Comparison of ENCODE assay signal across 8 mouse cellular contexts in genomic region chr11:55033040-55033660, GRCm38 (mm10). TPM values are rescaled to one million over a fixed set of nuclear protein-coding genes. Genes with fewer than 3 reads are reported as not detected.
DNase-seq lines count a peak whose midpoint lies in the region; ATAC-seq and TF ChIP-seq lines count a peak whose summit lies in the region.

Anxa6 (minus strand) TSS chr11:55033445.

- no peak for TF ChIP-seq CTCF in MEL (IDR thresholded peaks at IDR 0.05 in 2 of 3, conservative IDR thresholded peaks at IDR 0.05 in 1 of 3; ENCODE audit: control insufficient read depth in 1 of 3, insufficient read depth in 1 of 3, low read depth in 2 of 3, low read length in 3 of 3, poor library complexity in 1 of 3, severe bottlenecking in 1 of 3)
- TF ChIP-seq CTCF in layer of hippocampus, adult 2 months (conservative IDR thresholded peaks at IDR 0.05) = 0 out of 2 replicates have a peak, but pooled peaks have one; percentile 6
- no peak for TF ChIP-seq CTCF in lung, postnatal 0 days (IDR thresholded peaks at IDR 0.05)

- no peak for TF ChIP-seq RAD21 in MEL (IDR thresholded peaks at IDR 0.05; ENCODE audit: low read depth, low read length)

- intact Hi-C loops in heart, postnatal 25 days (cut with DNase I) = no loop called here

- WGBS in forebrain, embryonic 15.5 days = under 1% methylated on average over 41 of the region's 41 CpGs
- 0% methylated on average over 36 of the region's 41 CpGs for WGBS in lung, postnatal 0 days

- peak; percentile 62 to 76 for TF ChIP-seq POLR2A in MEL (IDR thresholded peaks at IDR 0.05; ENCODE audit: control insufficient read depth in 1 of 2, insufficient read depth in 1 of 2, low read depth in 1 of 2, low read length in 2 of 2, poor library complexity in 1 of 2)

- H3K79me2 ChIP-seq in MEL (ENCODE audit: control insufficient read depth, insufficient read depth, low read length, poor library complexity) = no peaks in the 10 kb centered on the region; the same call in 1 of the 2 replicates

- TF ChIP-seq EP300 in MEL (IDR thresholded peaks at IDR 0.05; ENCODE audit: low read depth in 1 of 2, low read length in 2 of 2) = peak in 1 of 2 experiments; percentile 29; a peak in 1 of 4 replicates
- TF ChIP-seq EP300 in lung, postnatal 0 days (IDR thresholded peaks at IDR 0.05) = no peak

- peak within 1 kb of the TSS; percentile 68 to 76 for H3K4me3 ChIP-seq in MEL (ENCODE audit: control insufficient read depth in 1 of 2, insufficient read depth in 1 of 2, low read depth in 2 of 2, low read length in 2 of 2)
- H3K4me3 ChIP-seq in forebrain, embryonic 15.5 days = peak within 1 kb of the TSS; percentile 61
- H3K4me3 ChIP-seq in layer of hippocampus, adult 2 months = peak within 1 kb of the TSS; percentile 98
- peak within 1 kb of the TSS; percentile 66 for H3K4me3 ChIP-seq in lung, postnatal 0 days (ENCODE audit: low read depth, low read length)

- peak; percentile 94 for ATAC-seq in forebrain, embryonic 15.5 days (replicated peaks)
- ATAC-seq in lung, postnatal 0 days = peak; percentile 96

- H3K9ac ChIP-seq in MEL (ENCODE audit: control insufficient read depth, low read depth, low read length, poor library complexity, severe bottlenecking) = peak within 1 kb of the TSS; percentile 72
- H3K9ac ChIP-seq in forebrain, embryonic 15.5 days (replicated peaks) = peak within 1 kb of the TSS; percentile 63
- peak within 1 kb of the TSS; percentile 74 for H3K9ac ChIP-seq in lung, postnatal 0 days (replicated peaks; ENCODE audit: low read depth)

- H3K36me3 ChIP-seq in MEL (ENCODE audit: control insufficient read depth in 1 of 2, insufficient read depth in 2 of 2, low read length in 2 of 2) = peaks cover 0 to 23% of the 10 kb centered on the region in 2 experiments; a peak in 2 of 4 replicates
- H3K36me3 ChIP-seq in forebrain, embryonic 15.5 days = no peaks in the 10 kb centered on the region
- no peaks in the 10 kb centered on the region for H3K36me3 ChIP-seq in lung, postnatal 0 days (ENCODE audit: insufficient read depth, low read length)

- no peak within 1 kb of the TSS for H3K27ac ChIP-seq in MEL (ENCODE audit: control insufficient read depth, low read depth, low read length)
- H3K27ac ChIP-seq in forebrain, embryonic 15.5 days (replicated peaks) = 0 out of 2 replicates have a peak within 1 kb of the TSS, but pooled peaks have one; percentile 28
- H3K27ac ChIP-seq in layer of hippocampus, adult 2 months = peak within 1 kb of the TSS; percentile 92
- peak within 1 kb of the TSS; percentile 72 for H3K27ac ChIP-seq in lung, postnatal 0 days (ENCODE audit: low read length)

- H3K4me2 ChIP-seq in forebrain, embryonic 15.5 days (replicated peaks) = peak within 1 kb of the TSS; percentile 98
- peak within 1 kb of the TSS; percentile 93 for H3K4me2 ChIP-seq in lung, postnatal 0 days (replicated peaks; ENCODE audit: low read depth, low read length)

- DNase-seq in MEL (ENCODE audit: low read depth, low spot score) = peak; percentile 93
- peak; percentile 84 for DNase-seq in cerebellum, adult 11-12 months
- DNase-seq in heart, postnatal 25 days (ENCODE audit: low spot score) = peak; percentile 82
- peak; percentile 79 to 81 for DNase-seq in layer of hippocampus, adult 2 months (ENCODE audit: low spot score in 2 of 2)
- peak; percentile 91 for DNase-seq in lung, postnatal 0 days (ENCODE audit: low spot score)
- peak; percentile 75 for DNase-seq in ovary, postnatal 10 days (ENCODE audit: low spot score)
- peak; percentile 84 for DNase-seq in thymus, postnatal 0 days (ENCODE audit: low spot score)

- peaks cover 8 to 18% of the 10 kb centered on the region in 2 experiments; a peak in 3 of 4 replicates for H3K4me1 ChIP-seq in MEL (ENCODE audit: control insufficient read depth in 1 of 2, insufficient read depth in 2 of 2, low read length in 2 of 2)
- H3K4me1 ChIP-seq in forebrain, embryonic 15.5 days = peaks cover 26% of the 10 kb centered on the region
- H3K4me1 ChIP-seq in lung, postnatal 0 days (ENCODE audit: insufficient read depth, low read depth, low read length) = peaks cover 24% of the 10 kb centered on the region

- H3K9me3 ChIP-seq in MEL (replicated peaks; ENCODE audit: insufficient read depth, low read length) = no peaks in the 10 kb centered on the region
- H3K9me3 ChIP-seq in forebrain, embryonic 15.5 days = no peaks in the 10 kb centered on the region
- no peaks in the 10 kb centered on the region for H3K9me3 ChIP-seq in lung, postnatal 0 days (ENCODE audit: low read length)

- no peaks in the 10 kb centered on the region; a peak in 2 of 4 replicates for H3K27me3 ChIP-seq in MEL (ENCODE audit: control insufficient read depth in 1 of 2, insufficient read depth in 2 of 2, low read length in 2 of 2)
- H3K27me3 ChIP-seq in forebrain, embryonic 15.5 days = no peaks in the 10 kb centered on the region
- no peaks in the 10 kb centered on the region for H3K27me3 ChIP-seq in lung, postnatal 0 days (replicated peaks; ENCODE audit: insufficient read depth, low read length)

TF ChIP-seq in MEL, 35 proteins besides CTCF, POLR2A, EP300 and RAD21:
- TF ChIP-seq ZNF384 (IDR thresholded peaks at IDR 0.05; ENCODE audit: low read depth, low read length) (0 out of 2 replicates have a peak, but pooled peaks have one; percentile 32), MEF2A (IDR thresholded peaks at IDR 0.05; ENCODE audit: extremely low read depth, insufficient replicate concordance, low read depth, low read length, poor library complexity, severe bottlenecking) (no peak), POLR2AphosphoS2 (IDR thresholded peaks at IDR 0.05; ENCODE audit: low read length) (no peak), GATA1 (IDR thresholded peaks at IDR 0.05; ENCODE audit: low read depth, low read length) (no peak), ZKSCAN1 (IDR thresholded peaks at IDR 0.05; ENCODE audit: low read depth, low read length) (no peak), HCFC1 (IDR thresholded peaks at IDR 0.05; ENCODE audit: low read depth, low read length) (peak; percentile 60), MAX (IDR thresholded peaks at IDR 0.05; ENCODE audit: low read length) (peak; percentile 95), UBTF (IDR thresholded peaks at IDR 0.05; ENCODE audit: borderline replicate concordance, insufficient read depth, low read depth, low read length) (0 out of 2 replicates have a peak, but pooled peaks have one; percentile 55), GABPA (IDR thresholded peaks at IDR 0.05; ENCODE audit: low read depth, low read length) (no peak; the same call in 1 of the 2 replicates), ZMIZ1 (IDR thresholded peaks at IDR 0.05; ENCODE audit: low read depth, low read length) (peak; percentile 31; the same call in 1 of the 2 replicates), MXI1 (IDR thresholded peaks at IDR 0.05; ENCODE audit: low read depth, low read length) (peak; percentile 71), RCOR1 (IDR thresholded peaks at IDR 0.05; ENCODE audit: low read depth, low read length) (no peak), SIN3A (IDR thresholded peaks at IDR 0.05; ENCODE audit: low read length) (peak; percentile 37; the same call in 1 of the 2 replicates), NELFE (IDR thresholded peaks at IDR 0.05; ENCODE audit: low read depth, low read length) (peak; percentile 57), CHD1 (IDR thresholded peaks at IDR 0.05; ENCODE audit: low read depth, low read length) (no peak), USF2 (IDR thresholded peaks at IDR 0.05; ENCODE audit: borderline replicate concordance in 1 of 2, insufficient read depth in 1 of 2, low read depth in 1 of 2, low read length in 2 of 2) (peak; percentile 79 to 97), ZC3H11A (IDR thresholded peaks at IDR 0.05; ENCODE audit: low read depth, low read length) (no peak), ELF1 (IDR thresholded peaks at IDR 0.05; ENCODE audit: low read depth, low read length) (0 out of 2 replicates have a peak, but pooled peaks have one; percentile 6), ETS1 (IDR thresholded peaks at IDR 0.05; ENCODE audit: low read depth, low read length) (no peak), MAZ (IDR thresholded peaks at IDR 0.05; ENCODE audit: low read depth, low read length) (no peak), NRF1 (IDR thresholded peaks at IDR 0.05; ENCODE audit: insufficient read depth, low read depth, low read length, poor library complexity, severe bottlenecking) (peak; percentile 52; the same call in 1 of the 2 replicates), TCF12 (IDR thresholded peaks at IDR 0.05; ENCODE audit: low read depth, low read length) (peak; percentile 29; the same call in 1 of the 2 replicates), TBP (IDR thresholded peaks at IDR 0.05; ENCODE audit: low read depth, low read length) (0 out of 2 replicates have a peak, but pooled peaks have one; percentile 17), MAFK (IDR thresholded peaks at IDR 0.05; ENCODE audit: borderline replicate concordance, low read depth, low read length) (no peak), MYB (IDR thresholded peaks at IDR 0.05; ENCODE audit: low read depth, low read length) (no peak), E2F4 (IDR thresholded peaks at IDR 0.05; ENCODE audit: borderline replicate concordance, low read depth, low read length) (no peak), SMC3 (IDR thresholded peaks at IDR 0.05; ENCODE audit: low read depth, low read length) (no peak), USF1 (IDR thresholded peaks at IDR 0.05; ENCODE audit: low read depth, low read length) (peak; percentile 100), KAT2A (conservative IDR thresholded peaks at IDR 0.05; ENCODE audit: low read depth, low read length) (no peak), TAL1 (IDR thresholded peaks at IDR 0.05; ENCODE audit: low read length) (no peak), JUND (IDR thresholded peaks at IDR 0.05; ENCODE audit: low read depth, low read length) (no peak), CHD2 (IDR thresholded peaks at IDR 0.05; ENCODE audit: low read length) (no peak), BHLHE40 (IDR thresholded peaks at IDR 0.05; ENCODE audit: borderline replicate concordance, low read depth, low read length) (no peak), MYC (IDR thresholded peaks at IDR 0.05; ENCODE audit: low read depth, low read length) (no peak), POLR2AphosphoS5 (IDR thresholded peaks at IDR 0.05; ENCODE audit: borderline replicate concordance, low read depth, low read length) (no peak)

RNA-seq across cellular contexts. Expression of gene Anxa6, which starts in this region (rescaled TPM):
- total RNA-seq in MEL (2012; rRNA removed) = 47.0 and 49.0 TPM in 2 replicates
- polyA plus RNA-seq in MEL (2012; ENCODE audit: insufficient read depth in 1 of 2, insufficient read length in 2 of 2, low read depth in 1 of 2, low replicate concordance in 2 of 2, missing spikeins in 1 of 2) = 10 to 100 TPM in 1 of 2 experiments, not detected in 1; 49.4 TPM
- polyA plus RNA-seq in forebrain, embryonic 15.5 days (2015; fragmentation: Nextera tagmentation; extraction: Ambion mirVana) = 39.9 and 40.8 TPM in 2 replicates
- 100 to 1,000 TPM; 240 to 246 TPM for total RNA-seq in heart, postnatal 25 days (2021)
- total RNA-seq in layer of hippocampus, adult 2 months (2021) = 100 to 1,000 TPM; 100 to 103 TPM
- polyA plus RNA-seq in lung, postnatal 0 days (2015; fragmentation: Nextera tagmentation; extraction: Ambion mirVana) = 228 and 265 TPM in 2 replicates
- polyA plus RNA-seq in thymus, postnatal 0 days (2015; fragmentation: Nextera tagmentation; extraction: Ambion mirVana) = 131 TPM in 2 replicates
